Mouse (Mus musculus) megakaryocyte, embryonic 14.5 days (primary cell): ENCODE results near the gene Ctsd.

ENCODE experiments used
- FLI1 ChIP-seq: IDR thresholded peaks from 2 replicates; pipeline ENCODE4 v1.6.1; 2012; ENCODE audit warnings: low read length, inconsistent platforms, mixed read lengths
- GATA1 ChIP-seq: IDR thresholded peaks from 3 replicates; pipeline ENCODE4 v1.6.1; 2012; ENCODE audit warnings: mixed read lengths, low read length, inconsistent platforms, borderline replicate concordance

DNA sequence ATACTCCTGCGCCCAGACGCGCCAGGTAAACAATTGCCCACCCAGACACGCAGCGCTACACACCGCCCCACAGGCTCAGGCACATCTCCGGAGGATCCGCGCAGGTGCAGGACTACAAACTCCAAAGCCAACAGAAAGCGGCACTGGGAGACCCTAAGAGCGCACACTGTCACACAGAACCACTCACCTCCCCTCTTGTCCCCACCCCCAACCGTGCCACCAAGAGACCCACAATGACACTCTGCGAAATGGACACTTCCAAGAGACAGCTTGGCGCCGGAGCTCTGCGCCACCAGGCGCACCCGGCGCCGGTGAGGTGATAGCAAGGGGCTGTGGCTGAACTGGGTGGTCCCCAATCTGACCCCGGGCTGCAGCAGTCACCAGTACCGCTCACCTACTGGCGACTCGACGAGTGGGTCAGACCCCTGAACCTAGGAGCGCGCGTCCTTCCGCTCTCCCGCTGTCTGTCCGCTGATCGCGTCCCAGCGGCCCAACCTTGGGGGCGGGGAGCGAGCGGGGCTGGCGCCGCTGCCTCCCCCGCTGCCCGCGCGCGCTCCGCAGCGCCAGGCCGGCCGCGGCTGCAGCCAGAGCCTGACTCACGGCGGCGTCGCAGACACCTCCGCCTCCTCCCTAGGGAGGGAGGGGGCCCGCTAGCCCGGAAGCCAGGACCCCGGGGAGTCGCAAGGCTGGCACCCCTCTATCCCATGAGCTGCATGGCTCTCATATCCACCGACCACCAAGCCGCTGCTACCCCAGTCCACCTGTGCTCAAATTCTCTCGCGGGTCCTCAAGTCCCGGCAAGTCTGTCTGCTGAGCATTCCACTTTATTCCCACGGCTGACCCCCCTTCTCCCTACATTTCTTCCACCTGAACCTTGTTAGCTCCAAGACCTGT is 15.8 kb downstream of the Ctsd start:
- no peak for TF ChIP-seq GATA1
- no peak for TF ChIP-seq FLI1
